Comparison of ENCODE assay signal across 15 mouse cellular contexts in the genomic region with DNA sequence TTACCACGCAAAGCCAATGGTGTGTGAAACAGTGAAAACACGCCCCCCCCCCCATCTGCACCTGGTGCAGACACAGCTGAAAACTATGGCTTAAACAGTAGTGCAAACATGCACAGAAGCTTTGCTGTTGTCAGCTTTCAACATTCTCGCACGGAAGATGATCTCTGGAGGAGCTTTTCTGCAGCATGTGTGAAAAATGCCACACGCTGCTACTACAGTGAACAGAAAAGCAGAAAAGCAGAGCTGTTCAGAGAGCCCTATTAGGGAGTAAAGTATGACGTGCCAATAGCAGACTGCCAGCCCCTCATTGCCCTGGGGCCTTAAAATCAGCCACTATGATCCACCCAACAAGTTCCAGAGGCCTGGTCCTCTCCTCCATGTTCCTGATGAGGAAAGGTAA.
DNase-seq lines count a peak whose midpoint lies in the region; ATAC-seq and TF ChIP-seq lines count a peak whose summit lies in the region.
"Had no signal": no experiment of that assay in that cellular context is flagged by ENCODE, and none has a peak within 500 bp of the region (broad histone marks: within the 10 kb centered on the region; RNA-seq: fewer than 3 reads in every experiment).

No protein-coding gene starts in this region.

- whole genome bisulfite sequencing in heart, embryonic 10.5 days, result 75% methylated on average over 6 of the region's 6 CpGs
- WGBS in midbrain, postnatal 0 days, result 60% methylated on average over 6 of the region's 6 CpGs
- WGBS in midbrain, embryonic 11.5 days, result 82% methylated on average over 6 of the region's 6 CpGs
- WGBS in forebrain, postnatal 0 days, result 40% methylated on average over 6 of the region's 6 CpGs

- DNase-seq in heart, adult 11 months, result peak; percentile 72
- no peak for DNase-seq in heart, embryonic 10.5 days (ENCODE audit: low spot score)
- peak; percentile 6 for DNase-seq in midbrain, postnatal 0 days (ENCODE audit: low spot score)
- no peak for DNase-seq in midbrain, embryonic 11.5 days (ENCODE audit: low spot score, missing footprints)
- DNase-seq in forebrain, postnatal 0 days, result peak; percentile 44
- DNase-seq in thymus, postnatal 14 days, result peak; percentile 61
- no peak for DNase-seq in urinary bladder, postnatal 25 days (ENCODE audit: low spot score)
- no peak for DNase-seq in spleen, postnatal 10 days (ENCODE audit: low spot score in 2 of 2)
- DNase-seq: cerebellum, postnatal 14 days; embryo, embryonic 11 days; gastrocnemius, postnatal 14 days; kidney, adult 9 months; liver, embryonic 13.5 days had no signal

- H3K36me3 ChIP-seq in heart, embryonic 10.5 days, result no peaks in the 10 kb centered on the region
- H3K36me3 ChIP-seq in midbrain, postnatal 0 days (ENCODE audit: insufficient read depth, low read length), result no peaks in the 10 kb centered on the region
- no peaks in the 10 kb centered on the region for H3K36me3 ChIP-seq in midbrain, embryonic 11.5 days (ENCODE audit: control insufficient read depth, insufficient read depth, low read length)
- no peaks in the 10 kb centered on the region for H3K36me3 ChIP-seq in forebrain, postnatal 0 days (ENCODE audit: insufficient read depth)
- H3K36me3 ChIP-seq: embryonic facial prominence, embryonic 15.5 days; liver, embryonic 13.5 days; midbrain, embryonic 15.5 days had no signal

- no peak overlapping the region for H3K4me3 ChIP-seq in heart, embryonic 10.5 days
- H3K4me3 ChIP-seq in midbrain, postnatal 0 days (ENCODE audit: low read depth, low read length), result no peak overlapping the region
- H3K4me3 ChIP-seq in midbrain, embryonic 11.5 days (ENCODE audit: low read depth, low read length), result no peak overlapping the region
- H3K4me3 ChIP-seq in forebrain, postnatal 0 days (ENCODE audit: low read depth, low read length), result no peak overlapping the region
- H3K4me3 ChIP-seq: embryonic facial prominence, embryonic 15.5 days; liver, embryonic 13.5 days; midbrain, embryonic 15.5 days had no signal

- H3K4me1 ChIP-seq in heart, embryonic 10.5 days, result no peaks in the 10 kb centered on the region
- no peaks in the 10 kb centered on the region for H3K4me1 ChIP-seq in midbrain, postnatal 0 days (ENCODE audit: insufficient read depth, low read length)
- H3K4me1 ChIP-seq in midbrain, embryonic 11.5 days (ENCODE audit: control insufficient read depth, insufficient read depth, low read length), result no peaks in the 10 kb centered on the region
- no peaks in the 10 kb centered on the region for H3K4me1 ChIP-seq in forebrain, postnatal 0 days (ENCODE audit: insufficient read depth)
- H3K4me1 ChIP-seq: embryonic facial prominence, embryonic 15.5 days; liver, embryonic 13.5 days; midbrain, embryonic 15.5 days had no signal

- H3K9ac ChIP-seq in midbrain, postnatal 0 days (replicated peaks; ENCODE audit: low read length, poor library complexity, severe bottlenecking), result no peak overlapping the region
- H3K9ac ChIP-seq in midbrain, embryonic 11.5 days (ENCODE audit: low read length), result no peak overlapping the region
- H3K9ac ChIP-seq in forebrain, postnatal 0 days, result no peak overlapping the region
- H3K9ac ChIP-seq: embryonic facial prominence, embryonic 15.5 days; liver, embryonic 13.5 days; midbrain, embryonic 15.5 days had no signal

- H3K9me3 ChIP-seq in heart, embryonic 10.5 days, result no peaks in the 10 kb centered on the region
- no peaks in the 10 kb centered on the region for H3K9me3 ChIP-seq in midbrain, postnatal 0 days (ENCODE audit: low read length)
- H3K9me3 ChIP-seq in midbrain, embryonic 11.5 days (ENCODE audit: control insufficient read depth, low read length), result no peaks in the 10 kb centered on the region
- H3K9me3 ChIP-seq in forebrain, postnatal 0 days (ENCODE audit: low read length), result no peaks in the 10 kb centered on the region
- H3K9me3 ChIP-seq: embryonic facial prominence, embryonic 15.5 days; liver, embryonic 13.5 days; midbrain, embryonic 15.5 days had no signal

- TF ChIP-seq CTCF in midbrain, postnatal 0 days (IDR thresholded peaks at IDR 0.05), result no peak
- TF ChIP-seq CTCF in forebrain, postnatal 0 days (IDR thresholded peaks at IDR 0.05; ENCODE audit: low read depth), result no peak

- no peak overlapping the region for H3K27ac ChIP-seq in heart, embryonic 10.5 days
- H3K27ac ChIP-seq in midbrain, postnatal 0 days (ENCODE audit: low read depth, low read length), result no peak overlapping the region
- no peak overlapping the region for H3K27ac ChIP-seq in midbrain, embryonic 11.5 days (ENCODE audit: low read depth, low read length)
- no peak overlapping the region for H3K27ac ChIP-seq in forebrain, postnatal 0 days (ENCODE audit: low read depth, low read length)
- H3K27ac ChIP-seq: embryonic facial prominence, embryonic 15.5 days; liver, embryonic 13.5 days; midbrain, embryonic 15.5 days had no signal

- no peaks in the 10 kb centered on the region for H3K27me3 ChIP-seq in heart, embryonic 10.5 days (ENCODE audit: insufficient read depth, poor library complexity, severe bottlenecking)
- H3K27me3 ChIP-seq in midbrain, postnatal 0 days (ENCODE audit: insufficient read depth, low read length), result no peaks in the 10 kb centered on the region
- no peaks in the 10 kb centered on the region for H3K27me3 ChIP-seq in midbrain, embryonic 11.5 days (ENCODE audit: control insufficient read depth, insufficient read depth, low read length)
- no peaks in the 10 kb centered on the region for H3K27me3 ChIP-seq in forebrain, postnatal 0 days (ENCODE audit: insufficient read depth, low read length)
- H3K27me3 ChIP-seq: embryonic facial prominence, embryonic 15.5 days; liver, embryonic 13.5 days; midbrain, embryonic 15.5 days had no signal

- no peak for ATAC-seq in midbrain, postnatal 0 days (ENCODE audit: low FRiP score)
- no peak for ATAC-seq in midbrain, embryonic 11.5 days (ENCODE audit: low FRiP score)
- peak; percentile 79 for ATAC-seq in forebrain, postnatal 0 days
- ATAC-seq: midbrain, embryonic 15.5 days had no signal

- H3K4me2 ChIP-seq in midbrain, postnatal 0 days (ENCODE audit: low read depth, low read length, poor library complexity, severe bottlenecking), result no peak overlapping the region
- no peak overlapping the region for H3K4me2 ChIP-seq in midbrain, embryonic 11.5 days
- no peak overlapping the region for H3K4me2 ChIP-seq in forebrain, postnatal 0 days (ENCODE audit: low read depth)
- H3K4me2 ChIP-seq: embryonic facial prominence, embryonic 15.5 days; liver, embryonic 13.5 days; midbrain, embryonic 15.5 days had no signal

Comparison
In these comparisons a context has a peak if more than half of its experiments do, and no peak if none do; other contexts are left out.
1. DNase-seq: peak in heart, adult 11 months (single experiment), midbrain, postnatal 0 days (single experiment), forebrain, postnatal 0 days (single experiment) and thymus, postnatal 14 days (single experiment); none in heart, embryonic 10.5 days (single experiment), midbrain, embryonic 11.5 days (single experiment), urinary bladder, postnatal 25 days (single experiment) and spleen, postnatal 10 days (0 of 2).